Mouse (Mus musculus) lung, postnatal 0 days (tissue): ENCODE data around the gene Ldlrad1. TPM values are rescaled to one million over a fixed set of nuclear protein-coding genes. Genes with fewer than 3 reads are reported as not detected.

ENCODE experiments used
- ATAC-seq: fragments of 200-750 bp; cut with Nextera tagmentation; 2 replicates; pipeline ENCODE4 v1.8.0; 2017; ENCODE audit warnings: moderate library complexity
- DNase-seq: peaks from one replicate; pipeline ENCODE4 v3.0.0-alpha.2; 2016; ENCODE audit warnings: low spot score
- H3K27ac ChIP-seq: fragments of 300-500 bp; sonication (generic); 2 replicates; pipeline ENCODE4 v1.5.1; 2014; ENCODE audit warnings: antibody characterized with exemption, mild to moderate bottlenecking, low read length, mixed read lengths
- H3K27me3 ChIP-seq: fragments of 300-500 bp; sonication (generic); replicated peaks from 2 replicates; pipeline ENCODE4 v1.6.1; 2014; ENCODE audit warnings: low read length, mixed read lengths; ENCODE audit not compliant: insufficient read depth
- H3K36me3 ChIP-seq: fragments of 300-500 bp; sonication (generic); 2 replicates; pipeline ENCODE4 v1.6.1; 2014; ENCODE audit warnings: low read length, mixed read lengths; ENCODE audit not compliant: insufficient read depth
- H3K4me1 ChIP-seq: fragments of 300-500 bp; sonication (generic); 2 replicates; pipeline ENCODE4 v1.6.1; 2014; ENCODE audit warnings: antibody characterized with exemption, low read depth, low read length, mixed read lengths; ENCODE audit not compliant: insufficient read depth
- H3K4me2 ChIP-seq: fragments of 300-500 bp; sonication (generic); replicated peaks from 2 replicates; pipeline ENCODE4 v1.6.1; 2014; ENCODE audit warnings: low read depth, mild to moderate bottlenecking, low read length, moderate library complexity, mixed read lengths
- H3K4me3 ChIP-seq: fragments of 300-500 bp; sonication (generic); 2 replicates; pipeline ENCODE4 v1.5.1; 2014; ENCODE audit warnings: low read depth, low read length
- H3K9ac ChIP-seq: fragments of 300-500 bp; sonication (generic); replicated peaks from 2 replicates; pipeline ENCODE4 v1.6.1; 2014; ENCODE audit warnings: low read depth, mild to moderate bottlenecking
- H3K9me3 ChIP-seq: fragments of 300-500 bp; sonication (generic); 2 replicates; pipeline ENCODE4 v1.6.1; 2016; ENCODE audit warnings: low read length, mixed read lengths
- CTCF ChIP-seq: IDR thresholded peaks from 2 replicates; pipeline ENCODE4 v1.5.1; 2016; ENCODE audit warnings: antibody characterized with exemption, mild to moderate bottlenecking
- EP300 ChIP-seq: IDR thresholded peaks from 2 replicates; pipeline ENCODE4 v1.6.1; 2016; ENCODE audit warnings: antibody characterized with exemption, mild to moderate bottlenecking, control low read depth
- WGBS: fragments of 180-500 bp; shearing (Covaris S2); extraction: QIAGEN DNeasy Blood & Tissue Kit; methylation state at CpG from one replicate; pipeline ENCODE4 v1.1.7; 2014; 5-methylcytosine and 5-hydroxymethylcytosine counted together
- polyA plus RNA-seq: library from polyadenylated mRNA; unstranded; fragments of >200 nt; fragmentation: Nextera tagmentation; extraction: Ambion mirVana; gene quantifications from 2 replicates; pipeline ENCODE4 v1.2.1, GENCODE M21; 2015

Ldlrad1 gene
- polyA plus RNA-seq = 3.5 and 3.8 TPM in 2 replicates

DNA sequence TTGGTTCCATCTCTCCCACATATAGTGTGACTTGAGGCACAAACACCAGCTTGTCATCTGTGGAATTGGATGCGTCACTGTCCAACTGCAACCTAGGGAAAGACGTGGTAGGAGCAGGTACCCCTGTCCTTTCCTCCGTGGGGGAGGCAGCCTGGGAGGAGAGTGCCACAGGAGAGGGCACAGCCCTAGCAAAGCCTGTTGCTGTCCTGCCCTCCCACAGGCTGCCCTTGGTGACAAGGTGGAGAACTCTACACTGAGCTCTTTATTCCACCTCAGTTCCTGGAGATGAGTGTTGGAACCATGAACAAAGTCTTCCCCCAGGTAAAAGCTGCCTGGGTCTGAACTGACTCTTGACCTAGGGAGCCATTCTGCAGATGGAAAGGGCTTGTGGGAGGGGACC, at the start of gene Ldlrad1:
TSS of gene Ldlrad1 (plus strand) at position 301 of the 400 bp plus-strand sequence.
- no peak within 1 kb of the TSS for H3K4me3 ChIP-seq
- WGBS = 92% methylated on average over 3 of the region's 3 CpGs
- H3K27ac ChIP-seq = peak within 1 kb of the TSS; percentile 72
- no peaks in the 10 kb centered on the region for H3K27me3 ChIP-seq
- DNase-seq (no peak), ATAC-seq (no peak)
- no peaks in the 10 kb centered on the region for H3K9me3 ChIP-seq
- H3K9ac ChIP-seq = no peak within 1 kb of the TSS
- no peak within 1 kb of the TSS for H3K4me2 ChIP-seq
- no peaks in the 10 kb centered on the region for H3K4me1 ChIP-seq
- H3K36me3 ChIP-seq = 0 out of 2 replicates have a peak, but pooled peaks cover 7% of the 10 kb centered on the region
- TF ChIP-seq EP300 = no peak
- no peak for TF ChIP-seq CTCF

DNA sequence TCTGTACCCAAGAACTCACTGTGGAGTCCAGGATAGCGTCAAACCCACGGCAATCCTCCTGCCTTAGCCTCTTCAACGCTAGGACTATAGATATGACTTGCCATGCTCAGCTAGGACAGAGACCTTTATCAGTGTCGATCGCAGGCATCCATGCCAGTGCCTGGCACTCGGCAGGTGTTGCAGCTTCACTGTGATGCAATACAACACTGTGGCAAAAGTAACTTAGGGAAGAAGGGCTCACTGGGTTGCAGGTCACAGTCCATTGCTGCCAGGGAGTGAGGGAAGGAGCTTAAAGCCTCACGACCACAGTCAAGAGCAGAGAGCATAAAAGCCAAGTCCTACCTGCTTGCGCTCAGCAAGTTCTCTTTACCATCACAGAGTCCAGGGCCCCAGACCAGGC, 48.8 kb upstream of the Ldlrad1 start:
- H3K27ac ChIP-seq = no peak overlapping the region
- WGBS = 90% methylated on average over 8 of the region's 8 CpGs
- TF ChIP-seq EP300 (no peak), CTCF (no peak)
- H3K9me3 ChIP-seq = no peaks in the 10 kb centered on the region
- ATAC-seq = no peak
- no peaks in the 10 kb centered on the region for H3K27me3 ChIP-seq
- no peaks in the 10 kb centered on the region for H3K4me1 ChIP-seq
- peaks cover 15% of the 10 kb centered on the region; the same call in 1 of the 2 replicates for H3K36me3 ChIP-seq
- no peak overlapping the region for H3K9ac ChIP-seq
- H3K4me2 ChIP-seq = no peak overlapping the region
- DNase-seq = no peak
- H3K4me3 ChIP-seq = no peak overlapping the region

DNA sequence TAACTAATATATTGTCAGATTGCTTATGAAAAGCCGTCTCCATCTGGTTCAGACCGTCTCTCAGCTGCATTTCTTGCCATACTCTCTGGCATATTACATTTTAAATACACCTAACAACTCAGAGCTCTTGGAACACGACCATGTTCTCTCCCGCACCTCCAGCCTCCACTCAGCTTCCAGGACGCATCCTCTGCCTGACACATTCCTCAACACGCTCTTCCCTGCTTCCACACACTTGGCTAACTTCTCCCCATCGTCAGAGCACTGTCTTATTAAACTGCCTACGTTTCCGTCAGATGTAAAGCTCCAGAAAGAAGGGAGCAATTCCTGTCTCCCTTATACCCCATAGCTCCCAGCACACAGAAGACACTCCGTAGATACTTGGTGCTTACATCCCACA, 45.6 kb upstream of the Ldlrad1 start:
- WGBS = 60% methylated on average over 10 of the region's 10 CpGs
- no peak for TF ChIP-seq EP300
- no peak for TF ChIP-seq CTCF
- no peaks in the 10 kb centered on the region for H3K27me3 ChIP-seq
- no peak for DNase-seq
- ATAC-seq = no peak
- no peaks in the 10 kb centered on the region for H3K4me1 ChIP-seq
- no peak overlapping the region for H3K4me2 ChIP-seq
- no peaks in the 10 kb centered on the region for H3K9me3 ChIP-seq
- H3K36me3 ChIP-seq = 0 out of 2 replicates have a peak, but pooled peaks cover 8% of the 10 kb centered on the region
- no peak overlapping the region for H3K9ac ChIP-seq
- H3K4me3 ChIP-seq = no peak overlapping the region
- H3K27ac ChIP-seq = 0 out of 2 replicates have a peak overlapping the region, but pooled peaks have one; percentile 8

DNA sequence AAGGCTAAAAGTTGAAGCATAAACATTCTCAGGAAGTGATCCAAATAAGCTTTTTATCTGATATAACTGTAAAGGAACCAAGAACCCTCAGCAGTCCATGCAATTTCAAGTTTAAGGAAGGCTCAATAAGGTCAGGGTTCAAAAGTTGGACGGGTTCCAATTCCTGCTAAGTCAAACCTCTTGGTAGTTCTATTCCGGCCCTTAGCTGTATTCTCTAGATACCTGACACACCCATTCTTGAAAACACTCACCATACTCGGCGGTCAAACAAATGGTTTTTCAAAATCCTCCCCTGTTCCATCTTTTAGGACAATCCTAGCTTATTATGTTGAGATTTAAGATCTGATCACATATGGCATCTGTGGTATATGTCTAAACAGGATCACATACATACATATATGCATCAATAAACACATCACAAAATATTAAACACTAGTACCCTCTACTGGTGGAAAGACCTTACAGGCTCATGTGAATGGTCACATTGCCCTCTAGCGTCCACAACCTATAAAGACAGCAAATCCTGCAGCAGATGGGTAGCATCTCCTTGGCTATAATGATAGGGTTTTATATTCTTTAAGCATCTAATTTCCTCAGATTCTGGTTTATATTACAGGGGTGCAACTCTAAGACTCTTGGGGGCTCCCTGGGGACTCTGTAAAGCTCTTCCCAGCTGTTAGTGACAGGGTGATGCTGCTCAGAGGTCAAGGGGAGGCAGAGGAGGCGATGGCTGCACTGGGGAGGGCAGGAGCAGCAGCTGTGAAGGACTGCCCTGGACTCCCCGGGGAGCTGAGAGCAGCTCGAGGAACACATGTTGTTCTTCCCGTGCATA, 45.0 kb upstream of the Ldlrad1 start:
- TF ChIP-seq EP300 (peak; percentile 70; the same call in 1 of the 2 replicates), CTCF (peak; percentile 99)
- 0 out of 2 replicates have a peak, but pooled peaks cover 8% of the 10 kb centered on the region for H3K36me3 ChIP-seq
- H3K9me3 ChIP-seq = no peaks in the 10 kb centered on the region
- no peaks in the 10 kb centered on the region for H3K27me3 ChIP-seq
- 24% methylated on average over 9 of the region's 9 CpGs for WGBS
- H3K4me3 ChIP-seq = no peak overlapping the region
- H3K9ac ChIP-seq = no peak overlapping the region
- DNase-seq = peak; percentile 89
- H3K27ac ChIP-seq = no peak overlapping the region
- ATAC-seq = peak; percentile 75
- H3K4me1 ChIP-seq = no peaks in the 10 kb centered on the region
- H3K4me2 ChIP-seq = no peak overlapping the region

DNA sequence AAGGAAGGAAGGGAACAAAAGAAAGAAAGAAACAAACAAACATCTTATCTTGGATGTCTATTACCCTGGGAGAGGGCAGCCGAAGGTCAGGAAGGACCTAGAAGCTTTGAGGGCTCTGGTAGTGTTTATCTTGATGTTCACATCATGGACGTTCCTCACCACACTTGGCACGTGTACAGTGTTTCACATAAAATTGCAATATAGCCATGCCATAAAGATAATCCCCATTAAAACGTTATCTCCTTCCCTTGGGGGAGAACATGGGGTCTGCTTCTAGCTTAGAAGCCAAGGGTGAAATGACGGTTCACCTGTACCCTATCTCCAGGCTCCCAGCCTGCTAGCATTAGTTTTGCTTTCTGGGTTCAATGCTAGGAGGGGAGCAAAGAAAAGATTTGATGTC, 42.3 kb upstream of the Ldlrad1 start:
- 66% methylated on average over 5 of the region's 5 CpGs for WGBS
- Histone ChIP-seq H3K27ac (no peak overlapping the region), H3K36me3 (0 out of 2 replicates have a peak, but pooled peaks cover 4% of the 10 kb centered on the region), H3K9me3 (no peaks in the 10 kb centered on the region), H3K4me3 (no peak overlapping the region), H3K27me3 (no peaks in the 10 kb centered on the region), H3K4me1 (no peaks in the 10 kb centered on the region), H3K4me2 (no peak overlapping the region), H3K9ac (no peak overlapping the region)
- no peak for TF ChIP-seq EP300
- TF ChIP-seq CTCF = no peak
- ATAC-seq (no peak), DNase-seq (no peak)

DNA sequence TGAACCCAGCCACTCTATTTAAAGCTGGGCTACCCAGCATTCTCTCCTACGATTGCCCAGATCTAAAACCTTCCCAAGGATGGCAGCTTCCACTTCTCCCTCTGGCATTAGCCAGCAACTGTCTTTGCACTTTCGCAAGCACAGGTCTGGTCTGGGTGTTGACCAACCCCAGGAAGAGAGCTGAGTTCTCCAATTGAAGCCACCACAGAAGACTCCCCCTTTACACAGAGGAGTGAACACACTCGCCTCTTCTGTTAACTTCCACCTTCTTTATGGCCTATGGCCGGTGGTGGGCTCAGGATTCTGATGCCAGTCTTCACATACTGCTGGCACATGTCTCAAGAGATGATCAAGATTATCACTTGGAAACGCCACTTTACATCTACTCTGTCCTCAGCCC, 41.2 kb upstream of the Ldlrad1 start:
- DNase-seq (peak; percentile 28), ATAC-seq (no peak)
- WGBS = 77% methylated on average over 5 of the region's 5 CpGs
- Histone ChIP-seq H3K4me3 (no peak overlapping the region), H3K27me3 (no peaks in the 10 kb centered on the region), H3K27ac (no peak overlapping the region), H3K9me3 (no peaks in the 10 kb centered on the region), H3K4me1 (no peaks in the 10 kb centered on the region), H3K4me2 (no peak overlapping the region), H3K36me3 (0 out of 2 replicates have a peak, but pooled peaks cover 4% of the 10 kb centered on the region), H3K9ac (no peak overlapping the region)
- no peak for TF ChIP-seq EP300
- TF ChIP-seq CTCF = no peak
